Mouse (Mus musculus): Measurements from ENCODE around the gene Slc4a5. TPM values are rescaled to one million over a fixed set of nuclear protein-coding genes. Genes with fewer than 3 reads are reported as not detected.

Slc4a5 gene
- polyA plus RNA-seq, 1 experiment from 2014 or later: 0.41 TPM

DNA sequence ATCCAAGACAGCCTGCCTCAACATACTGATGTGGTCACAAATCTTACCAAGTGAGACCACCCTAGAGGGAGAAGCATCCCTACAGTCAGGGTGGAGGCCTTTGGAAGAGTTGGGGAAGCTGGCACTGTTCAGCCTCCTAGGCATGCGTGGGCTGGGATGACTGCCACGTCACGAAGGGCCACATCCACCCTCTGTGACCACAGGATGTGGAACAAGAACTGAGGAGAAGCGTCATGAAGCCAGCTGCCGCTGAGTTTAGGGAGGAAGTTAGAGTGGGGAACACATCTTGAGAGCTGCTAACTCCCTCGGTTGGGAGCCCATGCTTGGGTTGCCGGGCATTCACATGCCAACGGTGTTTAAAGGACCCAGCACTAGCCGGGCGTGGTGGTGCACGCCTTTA lies 54.1 kb downstream of the Slc4a5 start:
- H3K9me3 ChIP-seq: no peaks in the 10 kb centered on the region
- WGBS: 82% methylated on average over 11 of the region's 11 CpGs
- H3K4me3 ChIP-seq (replicated peaks): no peak overlapping the region
- no peak overlapping the region for H3K9ac ChIP-seq
- no peaks in the 10 kb centered on the region for H3K27me3 ChIP-seq (replicated peaks)
- H3K4me1 ChIP-seq (replicated peaks): no peaks in the 10 kb centered on the region
- ATAC-seq: no peak
- no peak overlapping the region for H3K4me2 ChIP-seq (replicated peaks)
- H3K27ac ChIP-seq: no peak overlapping the region
- H3K36me3 ChIP-seq: no peaks in the 10 kb centered on the region

DNA sequence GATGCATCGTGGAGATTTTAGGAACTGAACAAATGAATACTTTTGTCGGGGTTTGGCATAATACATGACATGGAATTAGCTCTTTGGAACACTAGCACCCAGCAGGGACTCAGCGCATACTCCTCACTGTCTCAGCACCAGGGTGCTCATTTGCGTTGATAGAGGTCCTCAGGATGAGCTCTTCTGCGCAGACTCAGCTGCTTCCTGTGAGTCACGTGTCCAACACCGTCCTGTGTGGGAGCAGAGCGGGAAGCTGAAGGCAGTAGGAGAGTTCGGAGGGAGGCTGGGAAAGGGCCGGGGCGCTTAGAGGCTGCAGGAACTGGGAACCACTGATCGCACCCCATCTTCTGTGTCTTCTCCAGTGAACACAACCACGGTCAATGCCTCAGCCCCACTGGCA lies 57.5 kb downstream of the Slc4a5 start:
- Histone ChIP-seq H3K9ac (no peak overlapping the region), H3K4me1 (replicated peaks) (no peaks in the 10 kb centered on the region), H3K27me3 (replicated peaks) (no peaks in the 10 kb centered on the region), H3K9me3 (no peaks in the 10 kb centered on the region), H3K27ac (no peak overlapping the region), H3K36me3 (no peaks in the 10 kb centered on the region), H3K4me2 (replicated peaks) (no peak overlapping the region), H3K4me3 (replicated peaks) (no peak overlapping the region)
- 64% methylated on average over 13 of the region's 13 CpGs for whole genome bisulfite sequencing
- ATAC-seq: no peak

DNA sequence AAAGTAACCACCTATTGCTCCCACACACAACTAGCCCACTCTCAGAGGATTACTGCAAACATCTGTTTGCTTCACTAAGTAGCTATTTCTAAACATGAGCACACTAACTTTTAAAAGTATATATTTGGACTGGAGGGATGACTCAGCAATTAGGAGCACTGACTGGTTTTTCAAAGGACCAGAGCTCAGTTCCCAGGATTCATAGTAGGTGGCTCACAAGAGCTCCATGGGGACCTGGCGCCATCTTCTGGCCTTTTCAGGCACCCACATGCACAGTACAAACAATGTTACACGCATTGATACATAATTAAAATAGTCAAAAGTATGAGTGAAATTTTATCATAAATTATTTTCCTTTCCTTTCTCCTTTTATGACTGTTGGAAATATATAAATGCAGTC lies 59.3 kb downstream of the Slc4a5 start:
- Histone ChIP-seq H3K27ac (no peak overlapping the region), H3K4me1 (replicated peaks) (no peaks in the 10 kb centered on the region), H3K4me2 (replicated peaks) (no peak overlapping the region), H3K9me3 (no peaks in the 10 kb centered on the region), H3K27me3 (replicated peaks) (no peaks in the 10 kb centered on the region), H3K36me3 (no peaks in the 10 kb centered on the region), H3K4me3 (replicated peaks) (no peak overlapping the region), H3K9ac (no peak overlapping the region)
- no peak for ATAC-seq
- 25% methylated on average over 2 of the region's 2 CpGs for WGBS

DNA sequence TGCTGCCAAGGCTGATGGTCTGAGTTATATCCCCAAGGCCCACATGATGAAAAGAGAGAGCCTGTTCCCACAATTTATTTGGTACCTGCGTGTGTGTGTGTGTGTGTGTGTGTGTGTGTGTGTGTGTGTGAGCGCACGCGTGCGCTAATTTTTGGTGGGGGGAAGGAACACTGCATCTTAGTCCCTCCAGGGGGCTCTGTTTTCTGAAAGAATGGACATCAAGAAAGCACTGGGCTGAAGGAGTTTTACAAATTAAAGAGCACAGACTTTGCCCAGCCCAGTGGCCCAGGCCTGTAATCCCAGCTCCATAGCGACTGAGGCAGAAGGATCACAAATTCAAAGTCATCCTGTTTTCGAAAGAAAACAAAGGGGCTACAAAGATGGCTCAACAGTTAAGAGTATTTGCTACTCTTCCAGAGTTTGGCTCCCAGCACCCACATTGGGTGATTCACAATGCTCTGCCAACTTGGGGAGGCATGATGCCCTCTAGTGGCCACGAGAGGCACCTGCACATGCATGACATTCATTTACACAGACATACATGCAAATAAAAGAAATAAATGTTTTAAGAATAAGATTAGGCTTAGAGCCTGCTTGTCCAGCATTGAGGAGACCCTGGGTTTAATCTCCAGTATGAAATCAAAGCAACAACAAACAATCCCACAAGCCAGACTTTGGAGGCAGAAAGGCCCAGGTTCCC lies 60.8 kb downstream of the Slc4a5 start:
- Histone ChIP-seq H3K4me3 (replicated peaks) (no peak overlapping the region), H3K27ac (no peak overlapping the region), H3K4me1 (replicated peaks) (no peaks in the 10 kb centered on the region), H3K27me3 (replicated peaks) (no peaks in the 10 kb centered on the region), H3K9ac (no peak overlapping the region), H3K4me2 (replicated peaks) (no peak overlapping the region), H3K9me3 (no peaks in the 10 kb centered on the region), H3K36me3 (no peaks in the 10 kb centered on the region)
- no peak for ATAC-seq
- WGBS: 79% methylated on average over 8 of the region's 8 CpGs

DNA sequence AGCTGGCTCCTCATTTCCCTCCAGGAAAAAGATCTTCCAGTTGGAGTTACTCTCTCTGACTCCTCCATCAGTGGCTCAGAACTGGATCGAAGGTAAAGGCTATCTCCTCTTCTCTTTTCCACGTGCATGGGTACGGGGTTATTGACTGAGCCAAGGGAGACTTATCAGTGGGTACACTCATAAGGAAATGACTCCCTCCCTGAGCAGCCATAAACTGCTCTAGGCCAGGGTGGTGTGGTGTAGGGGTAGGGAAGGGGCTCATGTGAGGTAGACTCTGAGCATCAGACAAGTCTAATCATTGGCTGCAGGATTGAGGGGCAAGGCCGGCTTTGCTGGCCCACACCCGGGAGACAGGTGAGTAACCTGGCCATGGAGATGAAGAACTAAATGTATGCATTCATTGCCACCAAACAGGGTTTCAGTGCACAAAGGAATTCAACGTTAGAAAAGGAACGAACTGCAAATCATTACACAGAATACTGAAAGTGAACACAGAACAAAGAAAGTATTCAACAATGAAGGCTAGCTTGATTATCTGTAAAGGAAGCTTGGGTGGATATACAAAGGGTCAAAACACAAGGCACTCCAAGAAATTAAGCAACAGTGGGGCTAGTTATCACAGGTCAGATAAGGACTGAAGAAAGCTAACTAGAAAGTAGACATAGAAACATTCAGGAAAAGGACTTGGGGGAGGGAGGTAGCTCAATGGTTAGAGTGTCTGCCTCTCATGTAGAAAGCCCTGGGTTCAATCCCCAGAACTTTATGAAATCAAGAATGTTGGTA lies 81.0 kb downstream of the Slc4a5 start:
- Histone ChIP-seq H3K9ac (no peak overlapping the region), H3K9me3 (no peaks in the 10 kb centered on the region), H3K27me3 (replicated peaks) (no peaks in the 10 kb centered on the region), H3K4me3 (replicated peaks) (no peak overlapping the region), H3K4me2 (replicated peaks) (no peak overlapping the region), H3K36me3 (0 out of 2 replicates have a peak, but pooled peaks cover 2% of the 10 kb centered on the region), H3K4me1 (replicated peaks) (no peaks in the 10 kb centered on the region), H3K27ac (no peak overlapping the region)
- peak; percentile 94 for ATAC-seq
- WGBS: 60% methylated on average over 7 of the region's 7 CpGs

DNA sequence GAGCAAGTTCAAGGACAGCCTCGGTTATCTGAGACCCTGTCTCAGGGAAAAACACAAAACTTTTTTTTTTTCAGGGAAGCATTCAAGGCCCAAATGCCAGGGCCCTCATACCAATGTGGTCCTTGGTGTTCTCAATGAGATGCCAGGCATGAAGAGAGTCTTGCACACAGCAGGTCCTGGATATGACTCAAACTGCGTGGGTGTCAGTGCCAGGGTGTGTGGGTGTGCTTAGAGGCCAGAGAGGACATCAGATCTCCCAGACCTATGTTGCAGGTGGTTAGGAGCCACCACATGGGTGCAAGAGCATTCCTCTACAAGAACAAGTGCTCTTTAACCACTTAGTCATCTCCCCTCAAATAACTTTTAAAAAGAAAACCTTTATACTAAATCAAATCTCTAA lies 81.7 kb downstream of the Slc4a5 start:
- H3K36me3 ChIP-seq: peaks cover 2% of the 10 kb centered on the region; the same call in 1 of the 2 replicates
- no peaks in the 10 kb centered on the region for H3K9me3 ChIP-seq
- H3K4me2 ChIP-seq (replicated peaks): no peak overlapping the region
- no peak overlapping the region for H3K27ac ChIP-seq
- no peak overlapping the region for H3K4me3 ChIP-seq (replicated peaks)
- WGBS: 79% methylated on average over 2 of the region's 2 CpGs
- no peaks in the 10 kb centered on the region for H3K27me3 ChIP-seq (replicated peaks)
- ATAC-seq: no peak
- no peaks in the 10 kb centered on the region for H3K4me1 ChIP-seq (replicated peaks)
- no peak overlapping the region for H3K9ac ChIP-seq

DNA sequence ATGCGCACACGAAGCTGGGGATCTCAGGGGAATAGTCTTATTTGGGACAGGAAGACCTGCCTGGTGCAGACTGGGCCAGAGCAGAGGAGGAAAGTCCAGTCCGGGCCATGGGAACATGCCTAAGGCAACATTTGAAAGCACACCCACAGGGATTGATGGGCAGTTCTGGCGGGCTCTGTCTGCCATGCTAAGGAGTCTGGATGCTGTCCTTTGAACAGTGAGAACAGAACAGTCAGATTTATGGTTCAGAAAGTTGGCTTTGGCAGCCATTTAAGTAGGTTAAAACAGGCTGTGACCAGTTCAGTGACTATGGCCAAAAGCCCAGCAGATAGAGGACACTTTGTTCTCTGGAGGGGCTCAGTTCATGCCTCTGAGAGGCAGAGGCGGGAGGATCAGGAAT lies 82.6 kb downstream of the Slc4a5 start:
- no peak overlapping the region for H3K4me2 ChIP-seq (replicated peaks)
- no peaks in the 10 kb centered on the region for H3K9me3 ChIP-seq
- H3K4me1 ChIP-seq (replicated peaks): no peaks in the 10 kb centered on the region
- peaks cover 8% of the 10 kb centered on the region; the same call in 1 of the 2 replicates for H3K36me3 ChIP-seq
- WGBS: 76% methylated on average over 5 of the region's 5 CpGs
- H3K27me3 ChIP-seq (replicated peaks): no peaks in the 10 kb centered on the region
- H3K4me3 ChIP-seq (replicated peaks): no peak overlapping the region
- H3K27ac ChIP-seq: no peak overlapping the region
- H3K9ac ChIP-seq: no peak overlapping the region
- no peak for ATAC-seq

DNA sequence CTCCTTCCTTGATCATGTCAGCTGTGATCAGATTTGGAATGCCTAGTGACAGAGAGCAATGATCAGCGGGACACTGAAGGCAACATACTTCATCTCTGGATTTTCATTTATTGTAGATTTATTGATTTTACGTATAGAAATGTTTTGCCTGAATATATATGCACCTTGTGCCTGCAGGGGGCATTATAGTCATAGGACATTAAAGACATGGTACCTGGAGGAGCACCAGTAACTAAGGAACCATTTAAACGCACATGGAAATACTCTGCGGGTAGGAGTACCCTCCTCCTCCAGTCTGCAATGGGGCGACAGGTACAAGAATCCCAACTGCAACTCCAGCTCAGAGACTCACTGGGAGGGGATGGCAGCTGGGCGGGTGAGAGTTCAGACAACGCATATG lies 89.4 kb downstream of the Slc4a5 start:
- H3K27me3 ChIP-seq (replicated peaks): no peaks in the 10 kb centered on the region
- no peak for ATAC-seq
- WGBS: 88% methylated on average over 7 of the region's 7 CpGs
- no peaks in the 10 kb centered on the region for H3K9me3 ChIP-seq
- H3K27ac ChIP-seq: no peak overlapping the region
- H3K9ac ChIP-seq: no peak overlapping the region
- H3K4me3 ChIP-seq (replicated peaks): no peak overlapping the region
- H3K4me1 ChIP-seq (replicated peaks): 0 out of 2 replicates have a peak, but pooled peaks cover 4% of the 10 kb centered on the region
- peaks cover 32% of the 10 kb centered on the region for H3K36me3 ChIP-seq
- H3K4me2 ChIP-seq (replicated peaks): no peak overlapping the region

DNA sequence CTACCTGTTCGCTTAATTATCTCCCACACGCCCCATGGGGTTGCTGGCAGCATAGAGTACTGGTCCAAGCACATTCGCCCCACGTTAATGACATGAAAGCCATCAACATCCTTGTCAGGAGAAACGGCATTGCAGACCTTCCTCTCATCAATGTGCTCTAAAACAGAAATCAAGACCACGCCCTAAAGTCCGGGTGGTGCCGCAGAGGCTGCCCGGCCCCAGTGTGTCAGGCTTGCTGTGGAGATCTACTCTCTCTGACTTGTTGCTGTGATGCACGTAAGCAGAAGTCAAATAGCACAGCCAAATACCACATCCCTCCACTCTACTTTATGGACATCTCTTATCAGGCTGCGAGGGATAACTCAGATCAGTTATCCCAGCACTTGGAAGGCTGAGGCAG lies 91.6 kb downstream of the Slc4a5 start:
- H3K27me3 ChIP-seq (replicated peaks): no peaks in the 10 kb centered on the region

DNA sequence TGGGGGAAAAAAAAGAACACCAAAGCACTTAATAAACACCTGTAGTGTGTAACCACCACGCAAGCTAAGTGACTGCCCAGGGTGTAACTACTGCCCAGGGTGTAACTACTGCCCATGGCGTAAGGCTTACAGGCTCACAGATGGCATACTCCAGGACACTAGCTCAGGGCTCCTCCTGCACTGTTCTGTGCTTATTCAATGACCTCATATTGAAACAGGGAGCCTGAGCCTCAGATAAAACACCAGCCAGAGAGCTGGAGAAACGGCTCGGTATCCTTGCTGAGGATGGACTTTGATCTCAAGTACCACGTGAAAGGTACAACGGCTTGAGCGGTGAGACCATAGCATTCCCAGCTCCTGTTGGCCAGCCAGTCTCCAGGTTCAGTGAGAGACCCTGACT lies 92.4 kb downstream of the Slc4a5 start:
- H3K9me3 ChIP-seq: no peaks in the 10 kb centered on the region
- 74% methylated on average over 7 of the region's 7 CpGs for WGBS
- H3K9ac ChIP-seq: no peak overlapping the region; the same call in 1 of the 2 replicates
- H3K4me3 ChIP-seq (replicated peaks): no peak overlapping the region
- H3K27ac ChIP-seq: peak overlapping the region; percentile 77
- H3K4me1 ChIP-seq (replicated peaks): peaks cover 10% of the 10 kb centered on the region
- no peaks in the 10 kb centered on the region for H3K27me3 ChIP-seq (replicated peaks)
- H3K36me3 ChIP-seq: peaks cover 26% of the 10 kb centered on the region
- ATAC-seq: peak; percentile 87
- no peak overlapping the region for H3K4me2 ChIP-seq (replicated peaks)

More for the DNA sequence above, 91.6 kb downstream of the Slc4a5 start:
- no peak overlapping the region for H3K27ac ChIP-seq
- H3K4me3 ChIP-seq (replicated peaks): no peak overlapping the region
- WGBS: 94% methylated on average over 11 of the region's 11 CpGs
- peaks cover 4% of the 10 kb centered on the region; the same call in 1 of the 2 replicates for H3K4me1 ChIP-seq (replicated peaks)
- no peak overlapping the region for H3K4me2 ChIP-seq (replicated peaks)
- ATAC-seq: no peak
- no peak overlapping the region for H3K9ac ChIP-seq
- H3K36me3 ChIP-seq: peaks cover 30% of the 10 kb centered on the region
- H3K9me3 ChIP-seq: no peaks in the 10 kb centered on the region

DNA sequence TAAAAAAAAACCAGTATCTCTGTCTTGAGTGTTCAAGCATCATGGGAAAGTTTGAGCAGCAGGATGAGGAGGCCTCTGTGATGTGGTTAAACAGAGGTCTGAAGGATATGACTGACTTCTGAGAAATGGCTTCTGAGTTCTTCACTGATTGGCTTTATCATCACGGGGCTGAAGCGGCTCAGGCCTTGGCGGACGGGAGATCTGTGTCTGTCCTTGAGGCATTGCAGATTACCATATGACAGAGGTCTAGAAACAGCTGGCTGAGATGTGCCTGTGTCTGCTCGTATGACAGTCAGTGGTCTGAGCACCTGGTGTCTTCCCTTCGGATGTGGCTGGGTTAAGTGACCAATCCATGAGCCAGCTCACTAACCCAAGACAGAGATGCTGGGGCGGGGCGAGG lies 92.9 kb downstream of the Slc4a5 start:
- Histone ChIP-seq H3K9me3 (no peaks in the 10 kb centered on the region), H3K4me1 (replicated peaks) (peaks cover 10% of the 10 kb centered on the region), H3K36me3 (peaks cover 24% of the 10 kb centered on the region), H3K4me3 (replicated peaks) (no peak overlapping the region), H3K4me2 (replicated peaks) (no peak overlapping the region), H3K9ac (no peak overlapping the region), H3K27ac (0 out of 2 replicates have a peak overlapping the region, but pooled peaks have one; percentile 77), H3K27me3 (replicated peaks) (no peaks in the 10 kb centered on the region)
- 86% methylated on average over 8 of the region's 8 CpGs for WGBS
- no peak; the same call in 1 of the 2 replicates for ATAC-seq

DNA sequence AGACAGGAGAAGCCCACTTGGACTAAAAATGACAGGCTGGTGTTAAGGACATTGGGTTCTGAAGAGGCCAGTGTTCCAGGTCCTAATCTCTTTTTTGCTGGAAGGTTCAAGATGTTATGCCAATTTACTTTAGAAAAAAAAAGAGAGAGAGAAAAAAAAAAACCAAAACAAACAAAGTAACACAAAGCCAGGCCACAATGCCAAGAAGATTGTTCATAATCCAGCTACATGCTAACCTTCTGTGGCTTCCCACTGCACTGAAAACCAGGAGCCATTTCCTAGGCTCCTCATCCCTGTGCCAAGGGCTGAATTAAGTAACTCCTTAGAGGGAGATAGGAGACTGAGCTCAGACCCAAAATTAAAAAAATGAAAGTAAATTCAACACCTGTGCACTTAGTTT lies 95.7 kb downstream of the Slc4a5 start:
- H3K4me2 ChIP-seq (replicated peaks): no peak overlapping the region

More for the DNA sequence above, 95.7 kb downstream of the Slc4a5 start:
- peaks cover 13% of the 10 kb centered on the region for H3K36me3 ChIP-seq
- no peak for ATAC-seq
- H3K4me3 ChIP-seq (replicated peaks): no peak overlapping the region
- H3K27me3 ChIP-seq (replicated peaks): no peaks in the 10 kb centered on the region
- H3K9ac ChIP-seq: no peak overlapping the region
- peaks cover 10% of the 10 kb centered on the region for H3K4me1 ChIP-seq (replicated peaks)
- no peaks in the 10 kb centered on the region for H3K9me3 ChIP-seq
- no peak overlapping the region for H3K27ac ChIP-seq
